Mouse (Mus musculus) regulatory T cell (primary cell): Measurements from ENCODE around the gene Gpm6a.
"Not testable (repeated sequence)": the region's sequence is repeated elsewhere in the genome, so short reads cannot be mapped to it uniquely, and the experiment has no call there.

Experiments
- in situ Hi-C: fragments of 300-600 bp; cut with MboI, MseI; formaldehyde crosslinking; loops from one replicate; pipeline ENCODE4 v1.15.1; 2025; ENCODE audit warnings: high pct_unique_total_duplicates

The Gpm6a gene

GRCm38 (mm10) chr8:55002946-55003345 is 48.3 kb downstream of the Gpm6a start:
- in situ Hi-C loops: no loop called here

GRCm38 (mm10) chr8:55012228-55012627 is 57.6 kb downstream of the Gpm6a start:
- in situ Hi-C loops: no loop called here

GRCm38 (mm10) chr8:55017071-55017470 is 62.4 kb downstream of the Gpm6a start:
- in situ Hi-C loops: no loop called here

- in situ Hi-C loops: no loop called here
Measured at GRCm38 (mm10) chr8:55025851-55026660, 71.4 kb downstream of the Gpm6a start.

DNA sequence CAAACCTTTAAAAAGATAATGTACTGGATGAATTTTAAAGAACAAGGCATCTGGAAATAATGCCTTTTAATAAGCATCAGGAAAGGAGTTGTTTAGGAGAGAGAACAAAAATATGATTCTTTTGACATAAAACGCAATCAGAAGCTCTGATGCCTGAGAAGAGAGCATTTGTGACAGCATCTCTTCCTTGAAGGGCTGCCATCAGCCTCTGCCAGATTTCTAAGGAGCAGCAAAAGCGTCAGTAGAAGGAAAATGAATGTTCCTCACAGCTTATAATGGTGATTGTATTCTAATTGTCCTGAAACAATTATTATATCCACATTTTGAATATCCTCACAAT is 72.0 kb downstream of the Gpm6a start:
- in situ Hi-C loops: no loop called here

DNA sequence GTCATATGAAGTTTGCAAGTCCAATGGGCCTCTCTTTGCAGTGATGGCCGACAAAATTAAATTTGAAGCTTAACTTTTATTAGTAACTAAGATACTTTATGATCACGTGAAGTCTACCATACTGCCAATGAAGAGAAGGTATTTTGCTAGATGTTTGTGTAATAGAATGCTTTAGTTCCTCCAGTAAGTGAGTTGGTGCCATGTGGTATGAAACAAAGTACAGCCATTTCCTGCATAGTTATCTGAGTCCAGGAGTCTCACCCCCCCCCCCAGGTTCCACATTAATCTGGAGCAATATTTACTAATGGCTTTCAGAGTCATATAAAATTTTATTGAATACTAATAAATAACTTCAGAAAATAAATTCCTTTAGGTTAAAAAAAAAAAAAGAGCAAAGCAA is 73.7 kb downstream of the Gpm6a start:
- in situ Hi-C loops: no loop called here

GRCm38 (mm10) chr8:55031099-55031498 is 76.5 kb downstream of the Gpm6a start:
- in situ Hi-C loops: no loop called here

GRCm38 (mm10) chr8:55034309-55034708 is 79.7 kb downstream of the Gpm6a start:
- in situ Hi-C loops: no loop called here

GRCm38 (mm10) chr8:55035416-55035815 is 80.8 kb downstream of the Gpm6a start:
- in situ Hi-C loops: no loop called here

DNA sequence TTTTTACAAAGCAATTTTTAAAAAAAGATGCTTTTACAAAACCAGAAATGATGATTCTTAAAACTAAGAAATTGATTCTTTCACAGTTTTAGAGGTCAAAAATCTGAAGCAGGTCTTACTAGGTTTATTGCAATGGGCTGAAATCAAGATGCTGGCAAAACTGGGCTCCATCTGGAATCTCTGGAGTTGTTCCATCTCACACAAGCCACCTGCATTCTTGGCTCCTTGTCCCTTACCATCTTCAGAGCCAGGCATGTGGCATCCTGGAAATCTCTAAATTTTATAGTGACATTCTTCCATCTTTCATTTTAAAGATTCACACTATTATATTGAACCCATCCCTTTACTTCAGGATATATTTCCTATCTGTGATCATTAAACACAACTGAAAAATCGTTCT is 88.3 kb downstream of the Gpm6a start:
- in situ Hi-C loops: loop anchor here (10.0 kb wide), 1 partner anchor 998 kb away; no protein-coding TSS in a partner anchor

DNA sequence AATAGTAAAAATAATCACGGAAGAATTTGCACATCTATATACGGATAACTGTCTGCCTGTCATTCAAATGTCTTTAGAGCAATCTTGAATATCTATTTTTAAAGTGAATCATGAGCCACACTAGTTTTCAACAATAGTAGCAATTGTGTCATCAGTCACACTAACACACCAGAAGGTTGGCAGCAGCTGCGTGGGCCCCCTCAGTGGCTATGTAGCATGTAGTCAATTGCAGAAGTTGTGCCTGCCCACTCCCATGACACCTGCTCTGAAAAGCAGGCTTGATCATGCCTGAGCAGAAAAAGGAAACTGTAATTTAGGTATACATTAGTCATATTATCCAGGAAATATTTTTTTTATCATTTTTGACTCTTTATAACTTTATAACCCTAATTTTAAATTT is 93.8 kb downstream of the Gpm6a start:
- in situ Hi-C loops: loop anchor here (10.0 kb wide), 1 partner anchor 1004 kb away; no protein-coding TSS in a partner anchor

GRCm38 (mm10) chr8:55049979-55050378 is 95.3 kb downstream of the Gpm6a start:
- in situ Hi-C loops: loop anchor here (10.0 kb wide), 1 partner anchor 1005 kb away; no protein-coding TSS in a partner anchor

- in situ Hi-C loops: not testable (repeated sequence)
Measured at GRCm38 (mm10) chr8:55068811-55069210, 114.2 kb downstream of the Gpm6a start.

DNA sequence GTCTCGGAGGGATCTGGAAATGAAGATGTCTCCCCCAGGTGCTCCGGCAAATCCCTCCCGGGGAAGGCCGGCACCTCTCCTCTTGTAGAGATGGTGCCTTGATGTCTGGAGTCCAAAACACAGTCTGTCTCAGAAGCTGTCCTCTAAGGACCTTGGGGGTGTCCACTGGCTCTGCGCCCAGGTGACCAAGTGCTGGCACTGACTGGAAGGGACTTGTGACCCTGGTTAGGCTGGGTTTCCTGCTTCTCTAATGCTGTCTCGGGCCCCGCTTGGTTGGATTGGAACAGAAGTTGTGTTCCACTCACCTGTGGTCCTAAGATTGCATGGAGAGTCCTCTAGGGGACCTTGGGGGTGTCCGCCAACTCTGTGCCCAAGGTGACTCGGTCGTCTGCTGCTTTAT is 118.8 kb downstream of the Gpm6a start:
- in situ Hi-C loops: no loop called here

DNA sequence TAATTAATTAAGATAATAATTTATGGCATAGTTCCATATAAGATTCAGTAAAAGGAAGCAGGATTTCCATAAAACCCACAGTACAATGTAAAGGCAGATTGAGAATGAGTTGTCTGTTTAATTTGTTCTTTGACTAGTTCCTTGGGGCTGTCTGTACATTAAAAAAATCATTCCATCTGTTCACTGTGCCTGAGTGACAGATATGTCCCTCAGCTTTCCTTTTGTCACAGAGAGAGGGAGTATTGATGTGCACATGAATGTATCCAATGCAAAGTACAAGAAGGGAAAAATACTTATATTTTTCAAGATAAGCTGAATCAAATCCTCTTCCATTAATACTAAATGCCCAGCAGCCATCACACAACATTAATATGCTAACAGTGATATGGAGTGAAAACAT is 147.6 kb downstream of the Gpm6a start:
- in situ Hi-C loops: loop anchor here (25.0 kb wide), 7 partner anchors 510 to 1810 kb away; partner anchors contain the start of gene Hpgd

DNA sequence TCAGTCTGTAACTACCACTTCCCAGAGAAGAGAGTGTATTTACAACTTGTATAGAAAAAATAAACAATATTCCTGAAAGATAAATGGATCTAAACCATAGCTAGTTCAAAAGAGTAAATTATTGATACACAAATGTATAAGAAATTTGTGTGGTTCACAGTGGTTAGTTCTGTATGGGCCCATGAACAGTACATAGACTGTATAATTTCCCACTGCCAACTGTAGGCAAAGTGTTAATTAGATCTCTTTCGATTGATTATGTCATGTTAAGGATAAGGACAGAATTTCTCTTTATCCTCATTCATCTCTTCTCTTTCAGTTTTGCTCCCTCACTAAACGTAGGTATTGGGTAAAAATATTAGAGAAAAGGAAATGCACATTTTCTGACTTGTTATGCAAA is 148.4 kb downstream of the Gpm6a start:
- in situ Hi-C loops: loop anchor here (25.0 kb wide), 7 partner anchors 509 to 1809 kb away; partner anchors contain the start of gene Hpgd

GRCm38 (mm10) chr8:55103891-55104481 is 149.3 kb downstream of the Gpm6a start:
- in situ Hi-C loops: loop anchor here (25.0 kb wide), 7 partner anchors 508 to 1808 kb away; partner anchors contain the start of gene Hpgd
